Mouse (Mus musculus) forebrain, embryonic 15.5 days (tissue): Measurements from ENCODE around the gene Kcnq5. TPM values are rescaled to one million over a fixed set of nuclear protein-coding genes. Genes with fewer than 3 reads are reported as not detected.
"Not testable (repeated sequence)": the region's sequence is repeated elsewhere in the genome, so short reads cannot be mapped to it uniquely, and the experiment has no call there.

ENCODE experiments used
- ATAC-seq: fragments of 200-750 bp; cut with Nextera tagmentation; replicated peaks from 2 replicates; pipeline ENCODE4 v1.8.0; 2017; ENCODE audit warnings: mild to moderate bottlenecking, moderate TSS enrichment, moderate library complexity
- H3K27ac ChIP-seq: fragments of 300-500 bp; sonication (generic); replicated peaks from 2 replicates; pipeline ENCODE4 v1.5.1; 2015; ENCODE audit warnings: mild to moderate bottlenecking, inconsistent platforms
- H3K27me3 ChIP-seq: fragments of 300-500 bp; sonication (generic); 2 replicates; pipeline ENCODE4 v1.6.1; 2015; ENCODE audit warnings: inconsistent platforms
- H3K36me3 ChIP-seq: fragments of 300-500 bp; sonication (generic); 2 replicates; pipeline ENCODE4 v1.6.1; 2015; ENCODE audit warnings: mild to moderate bottlenecking, inconsistent platforms
- H3K4me1 ChIP-seq: fragments of 300-500 bp; sonication (generic); 2 replicates; pipeline ENCODE4 v1.6.1; 2015; ENCODE audit warnings: inconsistent platforms
- H3K4me2 ChIP-seq: fragments of 300-500 bp; sonication (generic); replicated peaks from 2 replicates; pipeline ENCODE4 v1.6.1; 2015; ENCODE audit warnings: mild to moderate bottlenecking, inconsistent platforms
- H3K4me3 ChIP-seq: fragments of 300-500 bp; sonication (generic); 2 replicates; pipeline ENCODE4 v1.5.1; 2015; ENCODE audit warnings: mild to moderate bottlenecking, inconsistent platforms
- H3K9ac ChIP-seq: fragments of 300-500 bp; sonication (generic); replicated peaks from 2 replicates; pipeline ENCODE4 v1.6.1; 2015; ENCODE audit warnings: mild to moderate bottlenecking, inconsistent platforms
- H3K9me3 ChIP-seq: fragments of 300-500 bp; sonication (generic); 2 replicates; pipeline ENCODE4 v1.6.1; 2016; ENCODE audit warnings: inconsistent platforms
- WGBS: fragments of 180-500 bp; shearing (Covaris S2); methylation state at CpG from one replicate; pipeline ENCODE4 v1.1.7; 2015; ENCODE audit warnings: mixed read lengths; 5-methylcytosine and 5-hydroxymethylcytosine counted together
- polyA plus RNA-seq: library from polyadenylated mRNA; unstranded; fragments of >200 nt; fragmentation: Nextera tagmentation; extraction: Ambion mirVana; gene quantifications from 2 replicates; pipeline ENCODE4 v1.2.1, GENCODE M21; 2015

Kcnq5 gene
- polyA plus RNA-seq, 1 experiment from 2014 or later = 3.3 TPM

GRCm38 (mm10) chr1:21618712-21619111, 343.0 kb downstream of the Kcnq5 start:
- WGBS = 94% methylated on average over 3 of the region's 3 CpGs

GRCm38 (mm10) chr1:21616666-21617065, 345.1 kb downstream of the Kcnq5 start:
- no peak overlapping the region for H3K4me2 ChIP-seq
- no peaks in the 10 kb centered on the region for H3K36me3 ChIP-seq
- no peak overlapping the region for H3K27ac ChIP-seq
- no peak overlapping the region for H3K4me3 ChIP-seq
- whole genome bisulfite sequencing = 30% methylated on average over 4 of the region's 4 CpGs
- H3K9ac ChIP-seq = no peak overlapping the region
- H3K4me1 ChIP-seq = no peaks in the 10 kb centered on the region
- H3K27me3 ChIP-seq = no peaks in the 10 kb centered on the region
- no peaks in the 10 kb centered on the region for H3K9me3 ChIP-seq
- ATAC-seq = no peak

More at GRCm38 (mm10) chr1:21618712-21619111, 343.0 kb downstream of the Kcnq5 start:
- Histone ChIP-seq H3K36me3 (no peaks in the 10 kb centered on the region), H3K4me1 (no peaks in the 10 kb centered on the region), H3K9ac (no peak overlapping the region), H3K27me3 (no peaks in the 10 kb centered on the region), H3K9me3 (no peaks in the 10 kb centered on the region), H3K4me2 (no peak overlapping the region), H3K4me3 (no peak overlapping the region), H3K27ac (no peak overlapping the region)
- no peak for ATAC-seq

GRCm38 (mm10) chr1:21613933-21614332, 347.8 kb downstream of the Kcnq5 start:
- no peak for ATAC-seq
- H3K4me2 ChIP-seq = no peak overlapping the region
- H3K4me3 ChIP-seq = no peak overlapping the region
- H3K27ac ChIP-seq = no peak overlapping the region
- H3K9me3 ChIP-seq = no peaks in the 10 kb centered on the region
- no peaks in the 10 kb centered on the region for H3K36me3 ChIP-seq
- 79% methylated on average over 2 of the region's 2 CpGs for WGBS
- H3K9ac ChIP-seq = no peak overlapping the region
- no peaks in the 10 kb centered on the region for H3K4me1 ChIP-seq
- no peaks in the 10 kb centered on the region for H3K27me3 ChIP-seq

GRCm38 (mm10) chr1:21604003-21604402, 357.7 kb downstream of the Kcnq5 start:
- Histone ChIP-seq H3K9me3 (no peaks in the 10 kb centered on the region), H3K4me1 (no peaks in the 10 kb centered on the region), H3K4me3 (no peak overlapping the region), H3K27ac (no peak overlapping the region), H3K36me3 (no peaks in the 10 kb centered on the region), H3K4me2 (no peak overlapping the region), H3K9ac (no peak overlapping the region), H3K27me3 (no peaks in the 10 kb centered on the region)
- WGBS = 81% methylated on average over 4 of the region's 4 CpGs
- ATAC-seq = no peak

- H3K4me2 ChIP-seq = no peak overlapping the region
- no peak for ATAC-seq
Measured at GRCm38 (mm10) chr1:21602567-21602966, 359.2 kb downstream of the Kcnq5 start.

GRCm38 (mm10) chr1:21600606-21601005, 361.1 kb downstream of the Kcnq5 start:
- Histone ChIP-seq H3K9me3 (no peaks in the 10 kb centered on the region), H3K27me3 (no peaks in the 10 kb centered on the region), H3K4me2 (no peak overlapping the region), H3K9ac (no peak overlapping the region), H3K4me3 (no peak overlapping the region), H3K36me3 (no peaks in the 10 kb centered on the region), H3K27ac (no peak overlapping the region), H3K4me1 (no peaks in the 10 kb centered on the region)
- ATAC-seq = no peak
- WGBS = 60% methylated on average over 4 of the region's 4 CpGs

More at GRCm38 (mm10) chr1:21602567-21602966, 359.2 kb downstream of the Kcnq5 start:
- no peaks in the 10 kb centered on the region for H3K27me3 ChIP-seq
- no peak overlapping the region for H3K9ac ChIP-seq
- H3K4me3 ChIP-seq = no peak overlapping the region
- no peaks in the 10 kb centered on the region for H3K4me1 ChIP-seq
- no peaks in the 10 kb centered on the region for H3K36me3 ChIP-seq
- H3K9me3 ChIP-seq = no peaks in the 10 kb centered on the region
- H3K27ac ChIP-seq = no peak overlapping the region

GRCm38 (mm10) chr1:21593872-21594271, 367.9 kb downstream of the Kcnq5 start:
- H3K36me3 ChIP-seq = no peaks in the 10 kb centered on the region
- H3K4me2 ChIP-seq = no peak overlapping the region
- H3K27me3 ChIP-seq = no peaks in the 10 kb centered on the region
- no peak overlapping the region for H3K4me3 ChIP-seq
- H3K27ac ChIP-seq = no peak overlapping the region
- ATAC-seq = no peak
- 50% methylated on average over 4 of the region's 4 CpGs for WGBS
- no peaks in the 10 kb centered on the region for H3K4me1 ChIP-seq
- no peak overlapping the region for H3K9ac ChIP-seq
- H3K9me3 ChIP-seq = no peaks in the 10 kb centered on the region

GRCm38 (mm10) chr1:21567397-21567796, 394.3 kb downstream of the Kcnq5 start:
- 89% methylated on average over 2 of the region's 2 CpGs for WGBS
- H3K9ac ChIP-seq, H3K27ac ChIP-seq, H3K4me1 ChIP-seq, H3K4me3 ChIP-seq, H3K36me3 ChIP-seq, H3K4me2 ChIP-seq, H3K9me3 ChIP-seq, ATAC-seq, H3K27me3 ChIP-seq: not testable (repeated sequence)

- Histone ChIP-seq H3K4me2 (no peak overlapping the region), H3K4me1 (no peaks in the 10 kb centered on the region), H3K36me3 (no peaks in the 10 kb centered on the region), H3K4me3 (no peak overlapping the region), H3K27ac (no peak overlapping the region), H3K27me3 (no peaks in the 10 kb centered on the region), H3K9me3 (no peaks in the 10 kb centered on the region), H3K9ac (no peak overlapping the region)
- no peak for ATAC-seq
- 59% methylated on average over 6 of the region's 6 CpGs for WGBS
Measured at GRCm38 (mm10) chr1:21554630-21555029, 407.1 kb downstream of the Kcnq5 start.

- Histone ChIP-seq H3K27me3 (no peaks in the 10 kb centered on the region), H3K4me2 (no peak overlapping the region), H3K4me3 (no peak overlapping the region), H3K9ac (no peak overlapping the region), H3K4me1 (no peaks in the 10 kb centered on the region), H3K27ac (no peak overlapping the region), H3K9me3 (no peaks in the 10 kb centered on the region), H3K36me3 (no peaks in the 10 kb centered on the region)
- no peak for ATAC-seq
- 94% methylated on average over 2 of the region's 2 CpGs for WGBS
Measured at GRCm38 (mm10) chr1:21552715-21553114, 409.0 kb downstream of the Kcnq5 start.

GRCm38 (mm10) chr1:21543909-21544308, 417.8 kb downstream of the Kcnq5 start:
- Histone ChIP-seq H3K9ac (no peak overlapping the region), H3K4me1 (no peaks in the 10 kb centered on the region), H3K9me3 (no peaks in the 10 kb centered on the region), H3K4me3 (no peak overlapping the region), H3K27me3 (no peaks in the 10 kb centered on the region), H3K4me2 (no peak overlapping the region), H3K27ac (no peak overlapping the region), H3K36me3 (no peaks in the 10 kb centered on the region)
- no peak for ATAC-seq

- H3K36me3 ChIP-seq = no peaks in the 10 kb centered on the region
- peaks cover 3% of the 10 kb centered on the region; the same call in 1 of the 2 replicates for H3K4me1 ChIP-seq
- no peak overlapping the region for H3K4me3 ChIP-seq
- no peak overlapping the region for H3K9ac ChIP-seq
- H3K27me3 ChIP-seq = no peaks in the 10 kb centered on the region
- no peak overlapping the region for H3K27ac ChIP-seq
- WGBS = 84% methylated on average over 2 of the region's 2 CpGs
- H3K4me2 ChIP-seq = no peak overlapping the region
- ATAC-seq = no peak
- H3K9me3 ChIP-seq = no peaks in the 10 kb centered on the region
Measured at GRCm38 (mm10) chr1:21539486-21539885, 422.3 kb downstream of the Kcnq5 start.

- 71% methylated on average over 1 of the region's 1 CpGs for WGBS
- no peak overlapping the region for H3K27ac ChIP-seq
- H3K27me3 ChIP-seq = no peaks in the 10 kb centered on the region
- no peaks in the 10 kb centered on the region for H3K9me3 ChIP-seq
- H3K36me3 ChIP-seq = no peaks in the 10 kb centered on the region
- H3K4me3 ChIP-seq = no peak overlapping the region
- H3K4me1 ChIP-seq = peaks cover 3% of the 10 kb centered on the region; the same call in 1 of the 2 replicates
- ATAC-seq = no peak
- H3K9ac ChIP-seq = no peak overlapping the region
- no peak overlapping the region for H3K4me2 ChIP-seq
Measured at GRCm38 (mm10) chr1:21530823-21531222, 430.9 kb downstream of the Kcnq5 start.
